8 mouse cellular contexts compared by ENCODE assay signal in the genomic region with DNA sequence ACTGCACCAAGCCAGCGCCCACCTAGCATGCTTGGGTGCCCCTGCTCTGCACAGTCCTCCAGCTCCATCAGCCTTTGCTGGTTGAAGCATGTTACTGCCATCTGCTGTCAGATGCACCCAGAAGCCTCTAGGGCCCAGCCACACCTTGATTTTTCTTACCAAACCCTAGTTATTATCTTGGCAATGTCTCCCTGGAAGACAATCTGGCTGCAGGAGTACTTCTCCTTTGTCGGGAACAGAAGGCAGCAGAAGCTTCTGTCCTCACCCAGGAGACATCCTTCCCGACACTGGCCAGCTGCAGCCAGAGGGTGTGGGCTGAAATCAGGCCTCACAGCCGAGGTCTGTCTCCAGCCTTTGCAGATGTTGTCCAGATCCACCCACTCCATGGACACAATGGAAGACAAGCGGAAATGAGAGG. TPM values are rescaled to one million over a fixed set of nuclear protein-coding genes. Genes with fewer than 3 reads are reported as not detected.
DNase-seq lines count a peak whose midpoint lies in the region; ATAC-seq and TF ChIP-seq lines count a peak whose summit lies in the region.
"Had no signal": no experiment of that assay in that cellular context is flagged by ENCODE, and none has a peak within 500 bp of the region (broad histone marks: within the 10 kb centered on the region; RNA-seq: fewer than 3 reads in every experiment).

No protein-coding gene starts in this region.

- ATAC-seq in Patski = peak; percentile 72
- ATAC-seq in hindbrain, embryonic 15.5 days (ENCODE audit: low FRiP score, low read depth) = 0 out of 2 replicates have a peak, but pooled peaks have one; percentile 70
- 0 out of 2 replicates have a peak, but pooled peaks have one; percentile 72 for ATAC-seq in neural tube, embryonic 14.5 days (ENCODE audit: low read depth)

- H3K4me3 ChIP-seq in CH12.LX (replicated peaks in 1 of 3; ENCODE audit: low read depth in 2 of 3, low read length in 2 of 3, poor library complexity in 1 of 3) = no peak overlapping the region
- H3K4me3 ChIP-seq in hindbrain, embryonic 15.5 days = no peak overlapping the region
- H3K4me3 ChIP-seq in neural tube, embryonic 14.5 days (ENCODE audit: low read depth, low read length) = no peak overlapping the region

- intact Hi-C loops in left cerebral cortex, postnatal 14 days (cut with DNase I) = no loop called here

- no peaks in the 10 kb centered on the region for H3K79me2 ChIP-seq in CH12.LX (replicated peaks; ENCODE audit: control insufficient read depth, extremely low read depth, insufficient read depth, poor library complexity, severe bottlenecking)

- TF ChIP-seq POLR2A in CH12.LX (IDR thresholded peaks at IDR 0.05; ENCODE audit: low read depth, low read length) = no peak

- H3K4me1 ChIP-seq in CH12.LX (ENCODE audit: control insufficient read depth in 1 of 2, insufficient read depth in 2 of 2) = peaks cover 0 to 3% of the 10 kb centered on the region in 2 experiments; a peak in 1 of 4 replicates
- H3K4me1 ChIP-seq in hindbrain, embryonic 15.5 days (replicated peaks) = 0 out of 2 replicates have a peak, but pooled peaks cover 6% of the 10 kb centered on the region
- 0 out of 2 replicates have a peak, but pooled peaks cover 4% of the 10 kb centered on the region for H3K4me1 ChIP-seq in neural tube, embryonic 14.5 days (ENCODE audit: control insufficient read depth, insufficient read depth, low read length)

- TF ChIP-seq CTCF in CH12.LX (conservative IDR thresholded peaks at IDR 0.05 in 1 of 2, IDR thresholded peaks at IDR 0.05 in 1 of 2; ENCODE audit: low read depth in 2 of 2, low read length in 2 of 2) (peak in 1 of 2 experiments; percentile 54; a peak in 2 of 4 replicates), Patski (IDR thresholded peaks at IDR 0.05) (peak; percentile 76)

- H3K36me3 ChIP-seq in CH12.LX (replicated peaks in 1 of 2; ENCODE audit: control insufficient read depth in 1 of 2, insufficient read depth in 1 of 2, low read length in 1 of 2) = no peaks in the 10 kb centered on the region
- no peaks in the 10 kb centered on the region for H3K36me3 ChIP-seq in hindbrain, embryonic 15.5 days
- no peaks in the 10 kb centered on the region for H3K36me3 ChIP-seq in neural tube, embryonic 14.5 days (ENCODE audit: control insufficient read depth, insufficient read depth, low read length)

- in situ Hi-C loops in CH12.LX (cut with MboI; ENCODE audit: low pct_ligation_motif_present, low pct_unique_long_range_greater_than_20kb, low sequenced_read_pairs) = loop anchor here (10.0 kb wide), 1 partner anchor 195 kb away; no protein-coding TSS in a partner anchor
- in situ Hi-C loops in Patski (cut with MboI; ENCODE audit: low pct_unique_long_range_greater_than_20kb) = no loop called here

- no peaks in the 10 kb centered on the region for H3K9me3 ChIP-seq in CH12.LX (replicated peaks; ENCODE audit: low read length)
- no peaks in the 10 kb centered on the region for H3K9me3 ChIP-seq in hindbrain, embryonic 15.5 days
- H3K9me3 ChIP-seq in neural tube, embryonic 14.5 days (ENCODE audit: control insufficient read depth, low read length) = no peaks in the 10 kb centered on the region

- DNase-seq in CH12.LX (ENCODE audit: extremely low read depth) = peak; percentile 19
- no peak for DNase-seq in Patski (ENCODE audit: low read depth, low spot score)
- DNase-seq in gastrocnemius, postnatal 10 days = peak; percentile 44
- DNase-seq in left cerebral cortex, postnatal 14 days (ENCODE audit: low spot score in 2 of 2) = peak; percentile 64
- DNase-seq in thymus, postnatal 4 days = peak; percentile 64

- no peak overlapping the region for H3K27ac ChIP-seq in CH12.LX (ENCODE audit: insufficient read depth, low read depth)
- no peak overlapping the region for H3K27ac ChIP-seq in hindbrain, embryonic 15.5 days (replicated peaks)
- H3K27ac ChIP-seq in neural tube, embryonic 14.5 days (ENCODE audit: low read depth, low read length) = no peak overlapping the region
- H3K27ac ChIP-seq: macrophage had no signal

- no peaks in the 10 kb centered on the region for H3K27me3 ChIP-seq in CH12.LX (replicated peaks)
- H3K27me3 ChIP-seq in Patski = no peaks in the 10 kb centered on the region
- no peaks in the 10 kb centered on the region for H3K27me3 ChIP-seq in hindbrain, embryonic 15.5 days
- H3K27me3 ChIP-seq in neural tube, embryonic 14.5 days (ENCODE audit: control insufficient read depth, insufficient read depth, low read length) = no peaks in the 10 kb centered on the region

- no peak overlapping the region for H3K4me2 ChIP-seq in CH12.LX (ENCODE audit: insufficient read depth, low read depth, poor library complexity, severe bottlenecking)
- no peak overlapping the region for H3K4me2 ChIP-seq in hindbrain, embryonic 15.5 days
- no peak overlapping the region for H3K4me2 ChIP-seq in neural tube, embryonic 14.5 days (ENCODE audit: low read depth, low read length)

- WGBS in hindbrain, embryonic 15.5 days = 49% methylated on average over 5 of the region's 5 CpGs
- 55% methylated on average over 5 of the region's 5 CpGs for WGBS in neural tube, embryonic 14.5 days

- CTCF ChIA-PET in Patski (lab: Charles Lee) = interaction anchor here (0.7 to 2.7 kb wide), 10 partner anchors 9 to 221 kb away, joined by 3 to 13 read pairs (median 6); no protein-coding TSS in a partner anchor

- TF ChIP-seq RAD21 in CH12.LX (IDR thresholded peaks at IDR 0.05; ENCODE audit: low read depth, low read length) = peak; percentile 54

- POLR2A ChIA-PET in Patski (lab: Charles Lee) = no interaction called here

- no peak for TF ChIP-seq EP300 in CH12.LX (IDR thresholded peaks at IDR 0.05; ENCODE audit: low read length)

- no peak overlapping the region for H3K9ac ChIP-seq in CH12.LX (ENCODE audit: insufficient read depth, low read depth)
- H3K9ac ChIP-seq in hindbrain, embryonic 15.5 days = no peak overlapping the region
- H3K9ac ChIP-seq in neural tube, embryonic 14.5 days (replicated peaks; ENCODE audit: low read depth, low read length) = no peak overlapping the region

- dilution Hi-C loops in CH12.LX (cut with MboI; ENCODE audit: extremely low pct_ligation_motif_present, extremely low pct_unique_long_range_greater_than_20kb, low sequenced_read_pairs) = no loop called here

TF ChIP-seq in CH12.LX, 34 proteins besides CTCF, POLR2A, EP300 and RAD21:
- TF ChIP-seq SMC3 (IDR thresholded peaks at IDR 0.05; ENCODE audit: low read depth, low read length) = peak; percentile 63
- TF ChIP-seq E2F4 (IDR thresholded peaks at IDR 0.05; ENCODE audit: insufficient replicate concordance, low read depth, low read length) = no peak

RNA-seq across cellular contexts. Expression of a gene that starts 7.2 kb away (rescaled TPM):
- total RNA-seq in CH12.LX (2012; rRNA removed) (1.9 and 2.5 TPM in 2 replicates), CH12.LX (2014; rRNA removed) (11.3 and 14.6 TPM in 2 replicates)
- polyA plus RNA-seq in CH12.LX (2012; ENCODE audit: insufficient read length, low read depth) (6.4 and 7.0 TPM in 2 replicates), Patski (2021) (70.4 TPM)
- total RNA-seq in gastrocnemius, postnatal 10 days (2021) = 100 to 1,000 TPM; 145 to 163 TPM
- 9.7 TPM in 2 replicates for polyA plus RNA-seq in hindbrain, embryonic 15.5 days (2015; fragmentation: Nextera tagmentation; extraction: Ambion mirVana)
- 1 to 10 TPM; 3.4 to 3.6 TPM for total RNA-seq in left cerebral cortex, postnatal 14 days (2021)
- polyA plus RNA-seq in neural tube, embryonic 14.5 days (2014; fragmentation: Nextera tagmentation; extraction: Ambion mirVana) = 2.0 and 4.7 TPM in 2 replicates

RNA-seq across cellular contexts. Expression of a gene that starts 59.4 kb away (rescaled TPM):
- total RNA-seq in CH12.LX (2012; rRNA removed) (not detected in 2 replicates), CH12.LX (2014; rRNA removed) (not detected in 2 replicates)
- polyA plus RNA-seq in CH12.LX (2012; ENCODE audit: insufficient read length, low read depth) (not detected in 2 replicates), Patski (2021) (not detected)
- total RNA-seq in gastrocnemius, postnatal 10 days (2021) = not detected
- polyA plus RNA-seq in hindbrain, embryonic 15.5 days (2015; fragmentation: Nextera tagmentation; extraction: Ambion mirVana) = 0.12 TPM in 1 of 2 replicates, not detected in the other
- under 1 TPM; 0.34 to 0.72 TPM for total RNA-seq in left cerebral cortex, postnatal 14 days (2021)
- 0.58 TPM in 1 of 2 replicates, not detected in the other for polyA plus RNA-seq in neural tube, embryonic 14.5 days (2014; fragmentation: Nextera tagmentation; extraction: Ambion mirVana)
- polyA plus RNA-seq: macrophage had no signal
